Mouse (Mus musculus) hematopoietic multipotent progenitor cell, adult 10-12 weeks (in vitro differentiated cells): ENCODE results near the gene Wnt3. TPM values are rescaled to one million over a fixed set of nuclear protein-coding genes. Genes with fewer than 3 reads are reported as not detected.

Source experiments
- polyA plus RNA-seq: library from polyadenylated mRNA; stranded (reverse); fragments of >175 nt; gene quantifications from 2 replicates; pipeline ENCODE4 v1.2.3, GENCODE M21; 2012; ENCODE audit warnings: low replicate concordance

Gene Wnt3
- 0.40 and 0.73 TPM in 2 replicates for polyA plus RNA-seq

GRCm38 (mm10) chr11:103773387-103774227 lies at the start of gene Wnt3:
Gene Wnt3 (plus strand): TSS chr11:103774150.

GRCm38 (mm10) chr11:103749306-103750089 lies 24.5 kb upstream of the Wnt3 start, which contains the start of gene Wnt9b:
Gene Wnt9b (minus strand): TSS chr11:103749821.

Other genes starting within 250 kb of the Wnt3 start
- not detected in 2 replicates for gene Gm884, start 153.0 kb upstream of the Wnt3 start, polyA plus RNA-seq
- not detected in 2 replicates for gene Lyzl6, start 135.3 kb upstream of the Wnt3 start, polyA plus RNA-seq
- gene Rprml, start 124.6 kb upstream of the Wnt3 start, polyA plus RNA-seq = 0.20 and 0.27 TPM in 2 replicates
- 7.1 and 18.5 TPM in 2 replicates for gene Gosr2, start 76.3 kb upstream of the Wnt3 start, polyA plus RNA-seq
- gene Wnt9b, start 24.3 kb upstream of the Wnt3 start, polyA plus RNA-seq = 0.03 TPM in 1 of 2 replicates, not detected in the other
- 4.0 and 7.4 TPM in 2 replicates for gene Nsf, start 179.9 kb downstream of the Wnt3 start, polyA plus RNA-seq
- 1.9 and 6.4 TPM in 2 replicates for gene Arf2, start 192.6 kb downstream of the Wnt3 start, polyA plus RNA-seq